Mouse (Mus musculus): Measurements from ENCODE around the gene Cilp.
"Not testable (repeated sequence)": the region's sequence is repeated elsewhere in the genome, so short reads cannot be mapped to it uniquely, and the experiment has no call there.

Gene Cilp

DNA sequence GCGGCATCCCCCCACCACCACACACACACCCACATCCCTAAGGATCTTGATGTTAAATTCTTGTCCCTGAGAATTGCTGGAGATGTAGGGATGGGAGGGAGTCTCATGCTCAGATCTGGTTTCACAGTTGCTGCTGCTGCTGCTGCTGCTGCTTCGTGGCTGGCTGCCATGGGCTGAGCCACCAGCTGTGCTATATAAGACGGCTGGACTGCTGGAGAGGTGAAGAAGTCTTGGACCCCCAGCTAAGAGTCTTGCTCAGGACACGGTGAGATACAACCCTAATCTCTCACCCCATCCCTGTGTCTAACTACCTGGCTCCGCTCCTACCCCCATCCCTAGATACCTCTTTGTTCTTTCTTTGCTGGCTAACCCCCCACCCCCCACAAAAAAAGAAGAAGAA is at the start of gene Cilp:
Cilp (plus strand) TSS at position 222 of the 400 bp plus-strand sequence.
- no peak for DNase-seq

DNA sequence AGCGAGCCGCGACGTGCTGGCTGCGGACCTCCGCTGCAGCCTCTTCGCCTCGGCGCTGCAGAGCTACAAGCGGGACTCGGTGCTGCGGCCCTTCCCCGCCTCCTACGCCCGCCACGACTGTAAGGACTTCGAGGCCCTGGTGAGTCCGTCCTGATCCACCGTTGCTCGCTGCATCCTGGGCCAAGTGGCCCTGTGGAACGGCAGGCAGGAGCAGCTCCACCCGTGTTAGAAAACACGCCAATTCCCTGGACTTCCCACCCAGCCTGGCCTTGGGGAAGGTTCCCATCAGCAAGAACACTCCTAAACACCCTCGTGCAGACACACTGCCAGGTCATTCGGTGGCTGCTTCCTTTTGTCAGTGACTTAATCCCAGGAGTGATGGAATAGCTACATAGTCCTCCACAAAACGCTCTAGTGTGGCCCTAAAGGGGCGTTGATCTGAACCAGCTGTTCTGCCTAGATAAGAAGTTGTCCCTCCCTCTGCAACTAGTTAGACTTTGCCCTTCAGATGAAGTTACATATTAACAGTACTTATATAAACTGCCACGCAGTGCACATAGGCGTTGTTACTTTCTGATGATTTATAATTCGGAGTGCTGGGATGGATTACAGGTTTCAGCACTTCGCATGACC is 49.4 kb upstream of the Cilp start:
- DNase-seq, result no peak

DNA sequence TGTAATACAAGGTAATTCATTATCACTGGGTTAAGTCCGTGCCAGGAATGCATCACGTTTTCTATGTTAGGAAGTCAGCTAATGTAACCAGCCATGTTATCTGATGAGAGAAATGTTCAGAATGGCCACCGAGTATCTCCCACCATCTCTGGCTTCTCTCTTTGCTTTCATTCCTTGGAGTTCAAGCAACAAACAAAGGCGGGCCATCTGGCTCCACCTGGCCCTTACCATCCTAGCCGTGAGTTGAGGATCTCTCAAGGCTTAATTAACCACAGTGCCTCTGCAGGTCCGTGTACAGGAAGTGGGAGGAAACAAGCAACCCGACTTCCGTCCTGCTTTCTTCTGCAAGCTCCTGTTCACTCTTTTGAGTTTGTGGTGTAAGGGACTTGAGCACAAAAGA is 48.0 kb upstream of the Cilp start:
- no peak for DNase-seq

DNA sequence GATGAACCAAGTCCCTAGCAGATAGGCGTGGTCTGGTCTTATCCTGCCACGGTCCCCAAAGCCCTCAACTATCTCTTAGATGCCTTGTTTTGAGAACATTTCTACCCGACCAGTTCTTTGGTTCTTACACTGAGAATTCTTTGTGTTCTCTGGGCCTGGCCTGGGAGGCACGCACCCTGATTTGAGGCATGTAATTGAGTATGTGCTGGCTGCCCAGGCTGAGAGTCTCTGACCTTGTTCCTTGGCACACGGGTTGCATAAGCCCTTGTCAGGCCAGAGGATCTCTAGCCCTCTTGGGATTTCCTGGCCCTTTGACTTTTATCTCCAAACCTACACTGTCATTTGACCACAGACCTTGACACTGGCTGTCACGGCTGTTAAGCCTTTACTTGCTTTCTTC is 47.3 kb upstream of the Cilp start:
- no peak for DNase-seq

DNA sequence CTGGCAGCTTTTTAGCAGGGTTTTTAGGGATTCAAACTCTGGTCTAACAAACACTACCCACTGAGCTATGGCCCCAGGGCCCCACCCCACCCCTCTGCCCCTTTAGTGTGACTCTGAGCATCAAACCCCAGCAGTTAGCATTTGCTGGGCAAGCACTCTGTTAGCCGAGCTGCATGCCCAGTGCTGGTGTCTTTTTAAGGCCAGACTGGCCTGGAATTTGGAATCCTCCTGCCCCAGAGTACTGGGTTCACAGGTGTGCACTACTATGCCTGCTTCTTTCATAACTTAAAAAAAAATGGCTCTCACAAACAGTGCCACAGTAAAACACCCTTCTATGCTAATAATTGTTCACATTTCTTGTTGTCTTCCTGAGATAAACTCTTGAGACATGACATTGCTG is 46.1 kb upstream of the Cilp start:
- no peak for DNase-seq

DNA sequence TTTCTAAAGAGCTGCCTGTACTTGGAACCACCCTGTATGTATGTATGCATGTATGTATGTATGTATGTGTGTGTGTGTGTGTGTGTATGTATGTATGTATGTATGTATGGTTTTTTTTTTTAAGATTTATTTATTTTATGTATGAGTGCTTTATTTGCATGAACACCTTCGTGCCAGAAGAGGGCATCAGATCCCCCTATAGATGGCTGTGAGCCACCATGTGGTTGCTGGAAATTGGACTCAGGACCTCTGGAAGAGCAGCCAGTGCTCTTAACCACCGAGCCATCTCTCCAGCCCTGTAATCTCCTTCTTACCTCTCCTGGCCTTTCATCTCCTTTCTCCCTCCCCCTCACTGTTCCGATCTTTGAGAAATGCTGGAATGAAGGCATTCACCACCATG is 44.6 kb upstream of the Cilp start:
- not testable (repeated sequence) for DNase-seq

DNA sequence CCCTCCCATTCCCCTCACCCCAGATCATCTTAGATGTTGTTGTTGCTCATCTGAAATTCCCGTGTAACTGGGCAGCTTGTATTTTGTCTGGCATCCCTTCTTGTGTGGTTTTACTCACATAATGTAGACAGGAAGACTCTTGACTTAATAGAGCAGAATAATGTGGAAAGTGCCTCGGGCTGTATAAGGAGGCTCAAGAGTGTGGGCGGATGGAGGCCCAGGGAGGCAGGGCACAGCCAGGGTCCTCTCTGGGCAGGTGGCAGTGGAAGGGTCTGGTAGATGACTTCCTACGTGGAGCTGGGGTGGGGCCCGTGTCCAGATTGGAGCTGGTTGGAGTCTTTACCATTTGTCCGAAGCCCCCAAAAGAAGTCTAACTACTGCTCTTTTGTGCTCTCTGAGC is 41.1 kb upstream of the Cilp start:
- no peak for DNase-seq

DNA sequence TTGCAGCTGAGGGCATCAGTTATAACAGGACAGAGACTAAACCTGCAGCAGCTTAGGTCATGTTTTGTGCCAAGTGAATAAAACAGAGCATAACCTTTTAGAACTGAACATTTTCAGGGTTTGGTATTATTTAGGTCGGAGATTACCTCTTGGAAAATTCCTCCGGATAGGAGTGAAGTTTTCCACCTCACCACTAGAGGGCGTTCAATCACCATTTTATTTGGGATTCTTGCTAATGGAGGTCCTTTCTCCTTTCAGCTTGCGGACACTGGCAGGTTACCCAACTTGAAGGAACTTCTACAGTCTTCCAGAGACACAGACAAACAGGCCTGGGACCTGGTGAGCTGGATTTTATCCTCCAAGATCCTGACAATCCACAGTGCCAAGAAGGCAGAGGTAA is 39.2 kb upstream of the Cilp start:
- no peak for DNase-seq

DNA sequence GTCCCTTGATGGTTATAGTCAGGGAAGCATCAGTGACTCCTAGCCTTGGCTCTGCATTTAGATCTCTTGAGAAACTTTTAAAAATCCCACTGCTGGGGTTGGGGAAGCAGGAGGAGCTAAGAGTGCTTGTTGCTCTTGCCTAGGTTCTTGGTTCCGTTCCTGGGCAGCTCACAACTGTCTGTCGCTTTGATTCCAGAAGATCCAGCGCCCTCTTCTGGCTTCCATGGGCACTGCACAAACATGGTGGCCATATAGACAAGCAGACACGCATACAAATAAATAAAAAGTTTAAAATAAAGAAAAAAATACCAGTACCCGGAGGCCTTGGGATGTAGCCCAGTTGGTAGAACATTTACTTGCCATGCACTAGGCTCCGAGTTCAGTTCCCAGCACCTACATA is 34.7 kb upstream of the Cilp start:
- no peak for DNase-seq

DNA sequence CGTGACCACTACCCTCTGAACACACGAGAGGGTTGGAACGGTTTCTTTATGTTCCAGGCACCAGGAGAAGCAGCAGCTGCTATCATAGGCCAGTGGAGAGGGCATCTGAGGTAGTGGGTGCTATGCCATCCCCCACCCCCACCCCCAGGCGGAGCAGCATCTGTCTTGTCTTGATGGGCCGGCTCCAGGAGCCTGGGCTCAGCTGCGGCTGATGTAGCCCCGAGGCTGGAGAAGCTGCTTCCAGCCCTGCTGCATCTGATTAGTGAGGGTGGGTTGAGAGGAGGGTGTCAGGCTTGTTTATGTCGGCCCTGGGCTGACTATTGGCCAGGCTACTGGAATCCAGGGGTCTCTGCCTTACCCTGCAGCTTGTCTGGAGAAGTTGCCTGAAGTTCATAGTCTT is 33.7 kb upstream of the Cilp start:
- no peak for DNase-seq

DNA sequence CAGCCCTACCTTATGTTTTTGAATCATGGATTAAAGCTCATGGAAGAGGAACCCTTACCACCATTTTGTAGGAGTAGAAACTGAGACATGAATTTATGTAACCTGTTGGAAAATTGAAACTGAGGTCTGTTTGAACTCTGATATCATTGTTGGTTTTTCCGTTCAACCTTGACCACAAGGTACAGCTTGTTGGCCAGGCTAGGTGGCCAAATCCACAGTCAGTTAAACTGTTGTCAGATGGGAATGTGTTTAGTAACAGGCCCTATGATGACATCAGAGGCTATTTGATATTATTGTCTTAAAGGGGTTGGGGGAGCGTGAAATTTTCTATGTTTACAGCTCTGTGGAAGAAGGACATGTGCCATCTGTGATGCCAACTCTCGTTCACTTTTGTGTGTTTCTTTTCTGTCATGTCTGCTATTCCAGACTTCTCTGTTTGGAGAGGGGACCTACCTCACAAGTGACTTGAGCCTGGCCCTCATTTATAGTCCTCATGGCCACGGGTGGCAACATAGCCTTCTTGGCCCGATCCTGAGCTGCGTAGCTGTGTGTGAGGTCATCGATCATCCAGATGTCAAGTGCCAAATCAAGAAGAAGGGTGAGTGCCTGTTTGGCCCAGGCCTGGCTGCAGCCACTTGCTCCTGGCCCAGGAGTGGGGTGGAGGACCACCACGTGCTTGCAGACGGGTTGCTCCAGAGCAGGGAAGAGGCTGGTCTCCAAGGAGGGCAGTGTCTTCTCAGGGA is 31.6 kb upstream of the Cilp start:
- no peak for DNase-seq

DNA sequence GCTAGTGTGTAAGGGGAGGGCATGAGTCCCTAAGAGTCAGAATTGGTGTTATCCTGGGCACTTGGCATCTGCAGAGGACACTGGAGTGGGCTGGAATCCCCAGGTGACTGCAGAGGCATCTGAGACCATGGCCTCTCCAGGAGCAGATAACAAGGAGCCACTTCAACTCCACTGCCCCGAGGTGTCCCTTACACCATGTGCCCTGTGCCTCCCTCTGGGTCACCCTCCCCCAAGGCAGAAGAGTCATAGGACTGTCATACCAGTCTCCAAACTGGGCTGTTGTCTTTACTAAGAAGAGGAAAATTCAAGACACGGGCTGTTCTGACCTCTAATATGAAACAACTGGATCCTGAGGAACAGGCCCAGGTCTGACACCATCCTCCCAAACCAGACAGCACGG is 30.2 kb upstream of the Cilp start:
- DNase-seq, result no peak

DNA sequence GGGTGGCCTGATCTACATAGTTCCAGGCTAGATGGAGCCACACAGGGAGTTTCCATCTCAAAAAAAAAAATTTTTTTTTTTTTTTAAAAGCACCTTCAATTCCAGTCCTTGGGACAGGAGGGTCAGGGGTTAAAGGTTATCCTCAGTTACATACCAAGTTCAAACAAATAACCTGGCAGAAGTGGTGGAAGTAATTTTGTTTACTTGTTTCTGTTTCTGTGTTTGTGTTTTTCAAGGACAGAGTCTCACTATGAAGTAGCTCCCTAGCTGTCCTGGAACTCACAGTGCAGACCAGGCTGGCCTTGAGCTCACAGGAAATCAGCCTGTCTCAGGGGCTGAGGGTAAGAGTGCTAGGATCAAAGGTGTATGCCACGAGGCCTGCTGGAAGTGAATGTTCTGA is 29.4 kb upstream of the Cilp start:
- DNase-seq, result no peak

DNA sequence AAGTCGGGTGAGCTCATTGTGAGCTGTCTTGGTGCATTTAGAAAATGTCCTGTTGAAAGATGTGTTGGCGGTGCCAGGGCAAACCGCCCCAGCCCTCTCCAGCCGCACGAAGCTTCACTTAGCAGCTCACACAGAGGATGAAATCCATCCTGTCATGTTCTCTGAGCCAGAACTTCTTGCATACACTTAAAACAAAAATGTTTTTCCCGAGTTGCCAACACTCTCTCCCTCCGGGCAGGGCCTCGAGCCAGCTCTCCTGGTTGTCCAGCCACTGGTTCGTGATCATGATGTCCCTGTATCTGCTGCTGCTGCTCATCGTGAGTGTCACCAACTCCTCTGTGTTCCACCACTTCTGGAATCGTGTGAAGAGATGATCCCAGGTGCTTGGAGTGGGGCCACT is 27.4 kb upstream of the Cilp start:
- no peak for DNase-seq

DNA sequence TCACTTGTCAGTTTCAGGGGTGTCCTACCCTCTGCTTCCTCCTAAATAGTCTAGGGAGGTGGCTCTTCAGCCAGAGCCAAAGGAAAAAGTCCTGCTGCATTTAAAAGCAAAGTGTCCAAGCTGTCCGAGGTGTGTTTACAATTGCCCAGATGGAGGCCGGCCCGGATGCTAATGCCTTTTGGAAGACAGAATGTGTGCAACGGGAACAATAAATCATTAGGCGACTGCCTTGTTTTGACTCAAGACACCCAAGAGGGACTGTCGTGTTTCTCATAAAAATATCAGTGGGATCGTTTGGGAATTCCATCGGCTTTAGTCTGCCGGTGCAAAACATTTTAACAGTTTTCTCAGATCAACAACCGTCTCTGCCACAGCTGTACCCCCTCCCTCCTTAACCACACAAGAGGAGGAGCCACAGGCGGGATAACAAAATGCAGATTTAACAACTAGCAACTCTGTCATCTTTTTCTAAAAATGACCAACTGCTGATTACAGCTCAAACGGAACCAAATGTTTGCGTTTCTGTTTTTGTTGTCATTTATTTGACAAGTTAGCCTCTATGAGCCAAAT is 26.7 kb upstream of the Cilp start:
- DNase-seq, result no peak

DNA sequence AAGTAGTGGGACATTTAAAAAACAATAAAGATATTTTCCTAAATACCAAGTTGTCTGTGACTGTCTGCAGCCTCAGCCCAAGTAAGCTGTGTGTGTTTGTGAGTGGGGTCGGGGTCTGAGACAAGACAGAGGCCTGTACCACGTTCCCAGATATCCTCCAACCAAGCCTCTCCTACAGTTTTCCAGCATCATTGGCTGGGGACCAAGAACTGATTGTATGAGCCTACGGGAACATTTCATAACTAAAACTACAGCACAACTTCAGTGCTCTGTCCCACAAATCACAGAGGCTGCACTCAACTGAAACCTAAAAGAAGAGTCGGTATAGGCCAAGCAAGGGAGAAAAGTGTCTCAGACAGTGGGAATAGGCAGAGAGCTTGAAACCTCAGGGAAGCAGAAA is 25.8 kb upstream of the Cilp start:
- no peak for DNase-seq

DNA sequence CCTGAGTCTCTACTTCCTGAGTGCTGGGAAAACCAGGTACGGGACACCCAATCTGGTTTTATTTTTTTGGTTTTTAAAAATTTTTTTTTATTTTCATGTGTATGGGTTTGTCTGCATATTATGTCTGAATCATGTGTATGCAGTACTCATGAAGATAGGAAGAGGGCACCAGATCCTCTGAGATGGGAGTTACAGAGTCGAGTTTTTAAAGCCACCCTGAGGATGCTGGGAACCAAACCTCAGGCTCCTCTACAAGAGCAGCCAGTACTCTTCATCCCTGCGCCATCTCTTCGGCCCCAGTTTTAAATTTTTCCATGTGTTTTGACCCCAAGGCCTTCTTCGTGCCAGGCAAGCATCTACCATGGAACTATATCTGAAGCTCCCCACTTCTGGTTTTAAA is 25.2 kb upstream of the Cilp start:
- no peak for DNase-seq

DNA sequence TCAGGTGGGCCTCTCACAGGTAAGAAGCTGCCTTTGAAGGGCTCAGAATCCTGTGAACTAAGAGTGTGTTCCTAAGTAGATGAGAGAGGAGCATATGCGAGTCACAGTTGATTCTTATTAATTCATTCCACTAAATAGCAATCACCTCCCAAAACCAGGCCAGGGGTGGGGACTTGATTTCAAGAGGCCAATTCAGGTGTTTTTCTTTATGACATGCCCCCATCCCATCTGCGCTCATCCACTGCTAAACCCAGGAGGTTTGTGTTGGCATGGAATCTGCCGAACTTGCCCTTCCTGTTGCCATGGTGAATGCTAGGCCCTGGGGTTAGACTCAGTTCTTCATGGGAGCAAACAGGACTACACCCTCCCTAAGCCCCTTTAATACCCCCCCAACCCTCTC is 24.4 kb upstream of the Cilp start:
- DNase-seq, result no peak

DNA sequence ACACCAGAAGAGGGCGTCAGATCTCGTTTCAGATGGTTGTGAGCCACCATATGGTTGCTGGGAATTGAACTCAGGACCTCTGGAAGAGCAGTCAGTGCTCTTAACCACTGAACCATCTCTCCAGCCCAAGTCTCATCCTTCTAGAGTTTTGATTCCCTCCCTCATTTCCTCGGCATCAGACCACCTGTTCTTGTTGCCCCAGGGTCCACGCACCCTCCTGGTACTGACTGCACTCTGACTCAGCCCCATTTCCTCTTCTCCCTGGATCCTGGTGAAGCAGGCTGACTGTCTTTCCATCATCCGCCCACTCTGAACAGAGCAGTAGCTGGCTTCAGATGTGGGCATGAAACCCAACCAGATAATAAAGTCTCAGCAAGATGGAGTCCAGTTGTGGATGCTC is 23.0 kb upstream of the Cilp start:
- no peak for DNase-seq

DNA sequence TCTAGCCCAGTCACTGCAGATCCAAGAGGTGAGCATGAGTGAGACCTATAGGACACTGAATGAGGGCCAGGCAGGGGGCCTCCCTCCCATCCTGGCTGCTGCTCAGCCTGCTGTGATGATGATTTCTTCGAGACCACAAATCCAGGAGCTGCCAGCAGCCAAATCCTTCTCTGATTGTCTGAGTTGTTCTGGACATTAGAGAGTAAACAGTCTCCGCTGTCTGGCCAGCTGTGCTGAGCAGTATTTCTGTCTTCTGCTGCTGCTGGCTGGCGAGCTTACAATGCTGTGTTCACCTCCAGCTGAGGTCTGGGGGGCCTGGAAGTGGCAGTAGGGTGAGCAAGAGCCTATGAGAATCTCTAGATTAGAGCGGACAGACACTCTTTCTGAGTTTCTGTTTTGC is 21.7 kb upstream of the Cilp start:
- DNase-seq, result no peak

DNA sequence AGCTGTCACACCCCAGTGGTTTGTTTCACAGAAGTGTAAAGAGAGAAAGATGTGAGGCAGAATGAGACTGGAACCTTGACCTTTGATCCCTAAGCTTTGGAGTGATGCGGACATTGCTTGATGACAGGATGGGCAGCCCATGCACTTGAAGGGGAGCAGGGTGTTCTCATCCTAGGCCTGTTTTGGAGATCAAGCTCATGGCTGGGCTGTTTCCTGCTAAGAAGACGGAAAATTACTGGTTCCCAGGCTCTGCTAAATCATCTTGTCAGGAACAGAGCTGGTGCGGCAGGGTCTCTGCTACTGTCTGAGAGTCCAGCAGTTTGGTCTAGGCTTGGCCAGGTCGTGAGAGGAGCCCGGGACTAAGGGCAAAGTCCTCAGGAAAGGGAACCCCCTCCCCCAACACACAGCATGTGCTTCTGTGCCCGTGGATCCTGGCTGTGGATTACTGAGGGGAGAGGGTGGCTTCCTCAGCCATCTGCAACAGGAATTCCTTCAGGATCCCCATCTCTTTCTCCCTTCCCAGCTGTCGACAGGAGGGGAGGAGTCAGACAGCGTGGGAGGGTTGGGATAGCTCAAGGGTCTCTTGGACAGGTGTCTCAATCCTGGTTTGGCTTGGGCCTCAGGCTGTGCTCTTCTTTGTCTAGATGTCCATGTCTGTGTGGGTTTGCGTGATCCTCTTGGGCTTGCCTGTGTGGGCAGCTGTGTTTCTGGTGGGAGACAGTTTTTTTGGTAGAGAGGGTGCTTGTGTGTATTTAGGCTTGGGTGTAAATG is 20.8 kb upstream of the Cilp start:
- DNase-seq, result no peak

DNA sequence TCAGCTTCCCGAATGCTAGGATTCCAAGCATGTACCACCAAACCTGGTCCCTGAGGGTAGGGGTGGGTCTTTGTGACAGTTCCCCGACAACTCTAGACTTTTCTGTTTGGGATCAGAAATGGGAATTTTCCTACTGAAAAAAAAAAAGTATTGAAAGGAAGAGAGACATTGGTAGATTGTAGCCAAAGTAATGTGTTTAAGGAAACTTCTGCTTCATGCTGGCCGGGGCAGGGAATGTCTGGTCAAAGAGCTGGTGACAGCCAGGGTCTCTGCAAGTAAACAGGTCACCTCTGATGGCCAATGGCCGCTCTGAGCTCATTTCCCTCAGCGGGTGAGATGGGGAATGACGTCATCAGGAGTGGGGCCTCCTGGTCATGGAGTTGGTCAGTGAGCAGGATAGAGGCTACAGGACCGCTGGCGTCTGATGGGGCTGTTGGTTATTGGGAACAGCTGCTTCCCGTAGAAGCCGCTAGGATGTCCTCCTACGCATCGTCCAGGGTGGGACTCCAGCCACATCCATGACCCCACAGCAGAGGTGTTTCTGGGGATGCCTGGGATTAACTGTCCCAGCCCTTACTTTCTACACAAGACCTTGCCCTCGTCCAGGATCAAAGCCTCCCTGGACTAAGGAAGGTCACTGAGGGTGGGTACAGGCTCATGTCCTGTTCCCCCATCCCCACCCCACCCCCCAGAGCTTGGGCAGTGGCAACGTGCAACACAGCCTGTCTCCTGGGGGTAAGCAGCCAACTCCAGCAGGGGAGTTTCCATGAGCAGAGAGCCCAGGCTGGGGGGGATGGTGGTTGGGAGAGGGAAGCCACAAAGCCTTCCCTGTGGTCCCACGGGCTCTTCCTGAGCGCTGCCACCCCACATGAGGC is 17.2 kb upstream of the Cilp start:
- no peak for DNase-seq

DNA sequence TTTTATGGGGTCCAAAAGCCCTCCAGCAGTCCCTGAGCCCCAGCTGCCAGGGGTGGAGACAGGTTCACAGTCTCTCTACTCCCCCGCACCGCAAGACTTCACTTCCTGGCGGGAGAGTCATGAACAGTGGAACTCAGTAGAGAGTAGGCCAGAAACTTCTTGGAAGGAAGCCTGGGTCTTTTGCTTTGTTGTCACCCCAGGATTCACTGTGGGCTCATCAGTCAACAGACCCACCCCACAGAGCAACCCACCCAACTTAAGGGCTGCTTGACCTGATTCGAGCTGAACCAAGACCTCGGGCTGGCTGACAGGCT is 16.6 kb upstream of the Cilp start:
- no peak for DNase-seq

All from spleen, adult 18-20 months (tissue).